In the genomic region with DNA sequence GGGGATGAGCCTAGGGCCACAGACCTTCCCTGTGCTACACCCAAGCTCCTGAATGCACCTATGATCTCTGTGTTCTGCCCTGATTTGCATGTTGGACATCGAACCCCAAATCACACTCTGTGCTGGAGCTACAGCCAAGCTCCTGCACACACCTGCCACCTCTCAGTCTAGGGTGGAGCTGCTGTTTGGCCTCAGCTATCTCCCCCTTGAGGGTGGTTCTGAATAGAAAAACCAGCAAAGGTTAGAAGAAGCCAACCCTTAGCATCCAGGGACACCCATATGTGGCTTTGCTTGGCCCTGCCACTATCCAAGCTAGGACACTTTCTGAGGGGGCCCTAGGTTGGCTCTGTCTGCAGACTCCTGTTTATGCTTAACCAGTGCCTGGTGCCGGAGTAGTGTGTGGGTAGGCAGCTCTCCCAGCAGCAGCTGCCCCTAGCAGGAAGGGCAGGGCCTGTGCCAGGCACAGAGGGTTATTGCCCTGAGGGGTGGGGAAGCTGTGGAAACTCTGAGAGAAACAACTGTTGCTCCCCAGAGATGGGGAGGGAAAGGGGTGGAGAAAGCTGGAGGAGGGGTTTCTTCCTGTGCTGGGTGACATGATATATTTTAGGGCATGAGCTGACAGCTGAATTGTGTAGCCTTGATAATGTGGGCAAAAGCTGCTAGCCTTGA, we compare ENCODE assay signal across 7 mouse cellular contexts. TPM values are rescaled to one million over a fixed set of nuclear protein-coding genes. Genes with fewer than 3 reads are reported as not detected.
DNase-seq lines count a peak whose midpoint lies in the region; ATAC-seq lines count a peak whose summit lies in the region.

No protein-coding gene starts in this region.

- peak; percentile 57 for DNase-seq in 3T3-L1 (ENCODE audit: low read depth, low spot score)
- peak; percentile 41 for DNase-seq in CD4-positive, CD25-positive, alpha-beta regulatory T cell, adult 2 months (ENCODE audit: low read depth, low spot score)
- DNase-seq in kidney, postnatal 4 days, result peak; percentile 54 to 62
- no peak for DNase-seq in c-Kit-positive CD71-positive TER-119-positive erythroid progenitor cells, embryonic 14.5 days (ENCODE audit: low spot score)
- DNase-seq in right cerebral cortex, postnatal 4 days, result no peak

- 56% methylated on average over 2 of the region's 2 CpGs for WGBS in heart, embryonic 11.5 days (ENCODE audit: insufficient replicate concordance)
- WGBS in stomach, embryonic 14.5 days, result 52% methylated on average over 2 of the region's 2 CpGs

- no peak overlapping the region for H3K9ac ChIP-seq in heart, embryonic 11.5 days (ENCODE audit: low read depth, low read length)
- H3K9ac ChIP-seq in stomach, embryonic 14.5 days (replicated peaks; ENCODE audit: low read depth, low read length), result no peak overlapping the region

- H3K9me3 ChIP-seq in heart, embryonic 11.5 days (replicated peaks; ENCODE audit: control insufficient read depth, low read length), result no peaks in the 10 kb centered on the region
- no peaks in the 10 kb centered on the region for H3K9me3 ChIP-seq in stomach, embryonic 14.5 days (ENCODE audit: control insufficient read depth, low read depth, low read length)

- peaks cover 34% of the 10 kb centered on the region for H3K4me1 ChIP-seq in heart, embryonic 11.5 days (ENCODE audit: control insufficient read depth, insufficient read depth, low read length)
- peaks cover 9% of the 10 kb centered on the region; the same call in 1 of the 2 replicates for H3K4me1 ChIP-seq in stomach, embryonic 14.5 days (ENCODE audit: control insufficient read depth, insufficient read depth, low read length)

- peak overlapping the region; percentile 29 for H3K27ac ChIP-seq in heart, embryonic 11.5 days (ENCODE audit: low read depth, low read length)
- peak overlapping the region; percentile 27; the same call in 1 of the 2 replicates for H3K27ac ChIP-seq in stomach, embryonic 14.5 days (ENCODE audit: low read length)

- ATAC-seq in heart, embryonic 11.5 days (replicated peaks; ENCODE audit: insufficient number of reproducible peaks, low FRiP score, low TSS enrichment), result no peak; the same call in 1 of the 2 replicates
- ATAC-seq in stomach, embryonic 14.5 days (ENCODE audit: insufficient number of reproducible peaks, insufficient read depth, low FRiP score, low read depth), result 0 out of 2 replicates have a peak, but pooled peaks have one; percentile 11

- H3K4me2 ChIP-seq in heart, embryonic 11.5 days, result no peak overlapping the region
- H3K4me2 ChIP-seq in stomach, embryonic 14.5 days (replicated peaks; ENCODE audit: low read depth, low read length), result no peak overlapping the region

- H3K27me3 ChIP-seq in heart, embryonic 11.5 days (ENCODE audit: control insufficient read depth, insufficient read depth, low read length), result no peaks in the 10 kb centered on the region; the same call in 1 of the 2 replicates
- no peaks in the 10 kb centered on the region for H3K27me3 ChIP-seq in stomach, embryonic 14.5 days (ENCODE audit: control insufficient read depth, insufficient read depth, low read length)

- no peaks in the 10 kb centered on the region for H3K36me3 ChIP-seq in heart, embryonic 11.5 days (ENCODE audit: control insufficient read depth, insufficient read depth, low read length)
- H3K36me3 ChIP-seq in stomach, embryonic 14.5 days (ENCODE audit: control insufficient read depth, insufficient read depth, low read length), result no peaks in the 10 kb centered on the region

- no peak overlapping the region for H3K4me3 ChIP-seq in heart, embryonic 11.5 days (ENCODE audit: low read depth, low read length)
- no peak overlapping the region for H3K4me3 ChIP-seq in stomach, embryonic 14.5 days (ENCODE audit: low read depth, low read length)

RNA-seq across cellular contexts. Expression of a gene that starts 23.9 kb away (rescaled TPM):
- polyA plus RNA-seq in heart, embryonic 11.5 days (2014; fragmentation: Nextera tagmentation; extraction: Ambion mirVana), result 54.7 and 63.0 TPM in 2 replicates
- polyA plus RNA-seq in stomach, embryonic 14.5 days (2014; fragmentation: Nextera tagmentation; extraction: Ambion mirVana), result 60.3 and 65.1 TPM in 2 replicates

Comparison
In these comparisons a context has a peak if more than half of its experiments do, and no peak if none do; other contexts are left out.
1. DNase-seq: peak in 3T3-L1 (single experiment), CD4-positive, CD25-positive, alpha-beta regulatory T cell, adult 2 months (single experiment) and kidney, postnatal 4 days (2 of 2); none in c-Kit-positive CD71-positive TER-119-positive erythroid progenitor cells, embryonic 14.5 days (single experiment) and right cerebral cortex, postnatal 4 days (single experiment).